Mouse (Mus musculus): ENCODE measurements at regions not wholly inside any gene's neighbourhood (a gene's known extent, or its start where the extent isn't known, plus 50 kb on each side); places are given as distances from the start of the nearest gene placed in this dataset.

DNA sequence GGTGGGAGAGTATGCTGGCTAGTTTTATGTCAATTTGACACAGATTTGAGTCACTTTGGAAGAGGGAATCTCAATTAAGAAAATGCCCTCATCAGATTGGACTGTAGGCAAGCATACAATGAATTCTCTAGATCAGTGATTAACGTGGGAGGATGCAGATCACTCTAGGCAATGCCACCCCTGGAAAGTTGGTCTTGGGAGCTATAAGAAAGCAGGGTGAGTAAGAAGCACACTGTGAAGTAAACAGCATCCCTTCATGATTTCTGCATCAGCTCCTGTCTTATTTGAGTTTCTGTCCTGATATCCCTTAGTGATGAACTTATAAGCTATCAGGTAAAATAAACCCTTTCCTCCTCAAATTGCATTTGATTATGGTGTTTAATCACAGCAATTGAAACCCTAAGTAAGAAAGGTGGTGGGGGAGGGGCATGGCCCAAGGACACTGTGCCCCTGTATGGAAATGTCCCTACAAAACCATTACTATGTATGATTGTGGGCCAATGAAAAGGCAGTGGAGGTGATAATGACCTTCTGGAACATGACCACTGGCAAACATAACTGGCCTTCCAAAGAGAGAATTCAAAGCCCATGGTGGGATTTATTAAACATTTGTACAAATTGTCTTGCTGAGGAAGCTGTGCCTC, 640.3 kb upstream of the Vstm2b start:
- DNase-seq (ENCODE audit: low spot score in 2 of 2) = no peak

GRCm38 (mm10) chr7:40258377-40258739, 639.8 kb upstream of the Vstm2b start:
- no peak for DNase-seq (ENCODE audit: low spot score in 2 of 2)

GRCm38 (mm10) chr7:40273459-40274072, 624.6 kb upstream of the Vstm2b start:
- peak; percentile 53 to 66 for DNase-seq (ENCODE audit: low spot score in 2 of 2)

- DNase-seq (ENCODE audit: low spot score in 2 of 2) = no peak
Observed at GRCm38 (mm10) chr7:40275078-40275477, 623.0 kb upstream of the Vstm2b start.

DNA sequence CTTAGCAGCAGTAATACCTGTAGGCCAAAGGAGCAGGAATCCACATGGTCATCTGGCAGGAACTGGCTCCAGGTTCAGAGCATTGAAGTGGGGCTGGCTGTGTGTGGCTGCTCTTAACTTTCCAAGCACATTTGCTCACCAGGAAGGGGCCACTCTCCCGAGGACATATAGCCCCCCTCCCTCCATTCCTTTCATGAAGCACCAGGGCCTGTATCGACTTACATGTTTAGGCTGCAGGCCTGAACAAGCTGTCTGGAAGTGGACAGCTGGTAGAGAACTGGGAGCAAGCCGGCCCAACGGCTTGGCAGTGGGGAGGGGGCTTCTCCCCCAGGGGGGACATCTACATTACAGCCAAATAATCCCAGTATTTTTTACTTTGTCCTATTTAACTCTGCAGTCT, 622.5 kb upstream of the Vstm2b start:
- no peak for DNase-seq (ENCODE audit: low spot score in 2 of 2)

DNA sequence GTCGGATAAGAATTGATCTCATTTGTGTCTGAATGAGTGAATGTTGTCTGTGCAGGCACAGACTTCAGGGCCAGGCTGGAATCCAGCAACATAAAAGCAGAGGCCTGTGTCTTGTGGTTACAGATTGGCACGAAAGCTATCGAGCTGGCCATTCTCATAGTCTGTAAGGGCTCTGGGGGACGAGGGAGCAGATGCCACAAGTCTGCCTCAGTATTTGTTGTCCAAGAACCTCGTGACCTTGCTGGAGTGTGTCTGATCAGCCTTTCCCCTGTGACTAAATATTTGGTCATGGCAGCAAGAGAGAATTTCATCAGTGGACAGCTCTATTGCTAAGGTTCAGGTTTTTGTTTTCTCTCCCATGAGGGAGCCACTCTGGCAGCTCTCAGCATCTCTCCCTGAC, 622.0 kb upstream of the Vstm2b start:
- DNase-seq (ENCODE audit: low spot score in 2 of 2) = no peak

DNA sequence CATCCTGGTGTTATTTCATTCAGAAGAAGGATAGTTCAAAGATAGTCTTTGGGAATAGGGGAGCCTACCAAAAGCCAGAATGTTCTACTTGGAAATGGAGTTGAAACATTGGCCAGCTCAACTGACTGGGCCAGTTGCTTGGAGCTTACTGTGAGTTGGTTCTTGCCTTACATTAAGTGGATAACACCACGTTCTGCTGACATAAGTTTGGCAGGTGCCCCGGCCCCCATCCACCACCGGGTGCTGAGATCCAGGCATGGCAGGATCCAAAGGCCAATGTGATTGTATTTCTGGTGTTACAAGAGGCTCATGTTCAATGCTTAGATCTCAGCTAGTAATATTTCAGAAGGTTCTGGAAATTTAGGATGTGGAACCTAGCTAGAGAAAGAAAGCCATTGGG, 608.0 kb upstream of the Vstm2b start:
- DNase-seq (ENCODE audit: low spot score in 2 of 2) = no peak

GRCm38 (mm10) chr7:40310558-40310957, 587.6 kb upstream of the Vstm2b start:
- no peak for DNase-seq (ENCODE audit: low spot score in 2 of 2)

GRCm38 (mm10) chr7:40321171-40321570, 577.0 kb upstream of the Vstm2b start:
- DNase-seq (ENCODE audit: low spot score in 2 of 2) = no peak

DNA sequence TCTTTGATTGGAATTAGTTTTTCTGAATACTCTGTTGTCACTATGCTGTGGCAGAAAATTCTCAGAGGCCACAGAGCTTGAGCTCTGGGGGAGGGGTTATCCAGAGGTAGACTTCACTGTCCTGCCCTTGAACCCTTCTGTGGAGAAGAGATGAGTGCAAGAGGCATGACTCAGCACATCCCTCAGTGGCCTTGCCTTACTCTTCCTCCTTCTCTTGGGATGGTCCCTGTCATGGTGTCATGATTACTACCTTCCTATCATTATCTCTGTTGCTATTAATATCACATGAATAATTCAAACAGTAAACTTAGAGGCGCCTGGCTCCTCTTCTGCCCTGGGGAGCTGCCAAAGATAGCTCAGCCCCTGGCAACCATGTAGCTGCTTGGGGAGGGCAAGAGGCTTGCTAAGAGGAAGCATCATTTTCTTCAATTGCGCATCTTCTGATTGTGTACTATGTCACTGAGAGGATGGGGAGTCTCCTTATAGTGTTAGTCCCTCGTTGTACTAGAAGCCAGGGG, 572.9 kb upstream of the Vstm2b start:
- DNase-seq (ENCODE audit: low spot score in 2 of 2) = no peak

GRCm38 (mm10) chr7:40332455-40332854, 565.7 kb upstream of the Vstm2b start:
- DNase-seq (ENCODE audit: low spot score in 2 of 2) = no peak

- DNase-seq (ENCODE audit: low spot score in 2 of 2) = no peak
Observed at GRCm38 (mm10) chr7:40352306-40352705, 545.8 kb upstream of the Vstm2b start.

GRCm38 (mm10) chr7:40362719-40363118, 535.4 kb upstream of the Vstm2b start:
- no peak for DNase-seq (ENCODE audit: low spot score in 2 of 2)

DNA sequence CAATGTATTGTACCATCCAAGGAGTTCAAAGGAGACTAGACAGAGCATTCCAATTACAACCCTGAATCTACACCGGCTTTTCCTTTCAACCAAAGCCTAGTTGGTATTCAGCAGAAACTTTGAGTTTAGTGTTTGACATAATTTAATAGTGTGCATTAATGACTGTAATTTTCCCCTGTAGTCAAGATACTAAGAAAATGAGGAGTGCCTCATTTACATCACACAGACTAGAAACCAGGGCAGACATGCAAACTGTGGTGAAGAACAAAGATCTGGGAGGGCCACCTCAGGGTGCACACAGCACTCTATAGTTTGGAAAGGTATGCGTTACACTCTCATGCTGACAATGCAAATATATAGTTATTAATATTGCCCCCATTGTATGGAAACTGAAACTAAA, 525.4 kb upstream of the Vstm2b start:
- no peak for DNase-seq (ENCODE audit: low spot score in 2 of 2)

GRCm38 (mm10) chr7:40377839-40378238, 520.3 kb upstream of the Vstm2b start:
- no peak for DNase-seq (ENCODE audit: low spot score in 2 of 2)

DNA sequence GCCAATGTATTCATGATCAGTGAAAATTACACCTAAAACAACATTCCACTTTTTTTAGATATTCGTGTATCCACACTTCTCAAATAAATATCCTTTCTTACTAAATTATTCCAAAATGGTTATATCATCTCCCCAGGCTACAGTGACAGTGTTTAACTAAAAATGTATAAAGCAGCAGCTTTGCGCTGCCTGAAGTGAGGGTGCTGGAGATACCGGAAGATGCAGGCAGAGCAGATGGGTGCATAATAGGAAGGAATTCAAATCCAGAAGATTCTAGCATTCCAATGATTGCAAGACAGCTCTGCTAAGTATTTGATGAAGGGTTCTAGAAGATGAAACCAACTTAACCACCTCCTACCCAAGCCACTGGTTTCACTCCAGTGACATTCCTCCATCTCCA, 516.9 kb upstream of the Vstm2b start:
- DNase-seq (ENCODE audit: low spot score in 2 of 2) = no peak

- no peak for DNase-seq (ENCODE audit: low spot score in 2 of 2)
Observed at GRCm38 (mm10) chr7:40388152-40388551, 510.0 kb upstream of the Vstm2b start.

DNA sequence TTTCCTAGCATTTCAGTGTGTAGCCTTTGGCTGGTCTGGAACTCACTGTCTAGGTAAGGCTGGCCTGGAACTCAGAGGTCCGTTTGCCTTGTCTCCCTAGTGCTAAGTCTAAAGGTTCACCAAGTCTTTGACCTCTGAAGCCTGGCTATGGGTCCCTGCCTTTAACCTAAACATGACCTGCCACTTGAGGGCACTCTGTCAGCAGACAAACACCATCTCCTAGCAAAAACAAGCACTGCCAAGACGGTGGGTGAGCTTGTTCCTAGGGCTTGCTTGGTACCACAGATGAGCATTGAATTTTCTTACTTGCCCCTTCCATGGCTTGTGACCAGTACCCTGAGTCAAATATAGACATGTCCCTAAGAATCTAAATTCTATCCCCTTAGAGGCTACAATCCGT, 508.3 kb upstream of the Vstm2b start:
- DNase-seq (ENCODE audit: low spot score in 2 of 2) = no peak

- no peak for DNase-seq (ENCODE audit: low spot score in 2 of 2)
Observed at GRCm38 (mm10) chr7:40390927-40391326, 507.2 kb upstream of the Vstm2b start.

DNA sequence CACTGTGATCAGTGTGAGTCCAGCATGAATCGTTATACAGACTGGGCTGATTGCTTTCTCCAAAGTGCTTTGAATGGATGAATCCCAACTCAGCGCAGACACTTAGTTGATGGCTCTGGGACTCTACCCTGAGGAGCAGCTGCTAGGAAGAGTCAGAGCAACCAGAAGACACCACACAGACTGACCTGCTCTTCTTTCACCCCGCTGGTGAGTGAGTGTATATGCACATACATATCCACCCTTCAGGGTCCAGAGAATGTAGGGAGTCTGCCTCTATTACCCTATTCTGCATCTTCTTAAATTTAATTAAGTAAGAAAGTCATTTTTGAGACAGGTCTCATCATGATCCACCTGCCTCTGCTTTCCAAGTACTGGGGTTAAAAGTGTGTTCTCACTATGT, 506.5 kb upstream of the Vstm2b start:
- no peak for DNase-seq (ENCODE audit: low spot score in 2 of 2)

DNA sequence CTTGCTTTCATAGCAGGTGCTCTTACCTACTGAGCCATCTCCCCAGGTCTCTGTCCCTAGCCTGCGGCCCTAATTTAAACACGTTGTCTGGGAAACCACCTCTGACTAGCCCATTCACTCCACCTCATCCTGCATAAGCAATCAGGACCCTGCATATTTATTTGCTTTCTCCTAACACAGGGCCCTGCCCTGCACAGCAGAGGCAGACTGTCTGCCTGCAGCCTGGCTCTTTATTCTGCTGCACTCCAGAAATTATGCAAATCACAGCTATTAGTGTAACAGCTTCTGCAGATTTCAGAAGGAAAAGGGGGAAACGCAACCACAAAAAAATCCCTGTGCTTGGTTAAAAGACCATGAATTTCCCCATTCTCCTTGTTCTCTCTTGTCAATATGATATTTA, 505.9 kb upstream of the Vstm2b start:
- no peak for DNase-seq (ENCODE audit: low spot score in 2 of 2)

GRCm38 (mm10) chr7:40392699-40393098, 505.4 kb upstream of the Vstm2b start:
- no peak for DNase-seq (ENCODE audit: low spot score in 2 of 2)

- no peak for DNase-seq (ENCODE audit: low spot score in 2 of 2)
Observed at GRCm38 (mm10) chr7:40398266-40398665, 499.9 kb upstream of the Vstm2b start.

GRCm38 (mm10) chr7:40419332-40419731, 478.8 kb upstream of the Vstm2b start:
- no peak for DNase-seq (ENCODE audit: low spot score in 2 of 2)
